In the genomic region with DNA sequence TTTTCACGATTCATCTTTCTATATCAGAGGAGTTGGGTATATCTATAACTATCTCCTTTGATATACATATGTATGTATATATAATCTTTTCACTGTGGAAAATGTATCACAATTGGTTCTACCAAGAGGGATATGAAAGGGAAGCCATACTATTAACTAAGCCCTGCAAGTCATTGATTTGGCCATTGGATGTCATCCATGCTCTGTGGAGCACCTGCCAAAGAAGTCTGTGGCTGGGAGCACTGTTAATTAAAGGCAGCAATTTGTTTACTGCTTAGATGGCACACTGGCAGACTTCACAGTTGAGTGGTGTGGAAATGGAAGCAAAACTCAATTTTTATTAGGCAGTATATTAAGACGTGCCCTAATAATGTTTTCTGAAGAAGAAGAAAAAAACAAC, we compare ENCODE assay signal across 23 mouse cellular contexts.
DNase-seq lines count a peak whose midpoint lies in the region; ATAC-seq and TF ChIP-seq lines count a peak whose summit lies in the region.
"Had no signal": no experiment of that assay in that cellular context is flagged by ENCODE, and none has a peak within 500 bp of the region (broad histone marks: within the 10 kb centered on the region; RNA-seq: fewer than 3 reads in every experiment).

No protein-coding gene starts in this region.

- H3K9me3 ChIP-seq in liver, embryonic 12.5 days (replicated peaks): no peaks in the 10 kb centered on the region
- H3K9me3 ChIP-seq in embryonic facial prominence, embryonic 10.5 days: no peaks in the 10 kb centered on the region
- H3K9me3 ChIP-seq: embryonic facial prominence, embryonic 12.5 days; forebrain, embryonic 12.5 days; heart, embryonic 10.5 days; hindbrain, embryonic 12.5 days had no signal

- TF ChIP-seq CTCF in kidney, adult 2 months (conservative IDR thresholded peaks at IDR 0.05; ENCODE audit: insufficient read depth, insufficient read length, low read depth, low read length): peak; percentile 34; the same call in 1 of the 2 replicates
- peak; percentile 37 for TF ChIP-seq CTCF in liver, adult 2 months (IDR thresholded peaks at IDR 0.05; ENCODE audit: low read depth, low read length)

- 78% methylated on average over 2 of the region's 2 CpGs for WGBS in kidney, adult 2 months
- 87% methylated on average over 2 of the region's 2 CpGs for WGBS in liver, adult 2 months
- WGBS in liver, embryonic 12.5 days (ENCODE audit: insufficient replicate concordance): 70% methylated on average over 2 of the region's 2 CpGs
- WGBS in embryonic facial prominence, embryonic 10.5 days: 88% methylated on average over 2 of the region's 2 CpGs

- peak; percentile 15 to 31 for DNase-seq in cerebellum, postnatal 25 days
- no peak for DNase-seq in cerebellum, adult 9-10 months
- peak; percentile 4 for DNase-seq in kidney, adult 2 months
- DNase-seq in kidney, postnatal 14 days: no peak
- peak; percentile 24 for DNase-seq in liver, adult 2 months (ENCODE audit: extremely low read depth, low read depth, low spot score)
- peak; percentile 4 for DNase-seq in brain, adult 2 months (ENCODE audit: low read depth, low spot score)
- DNase-seq in embryonic facial prominence, embryonic 10.5 days (ENCODE audit: low spot score): no peak
- DNase-seq: adrenal gland, adult 2 months; adrenal gland, postnatal 25 days; cerebellum, adult 11-12 months; embryo, embryonic 11 days; gastrocnemius, postnatal 10 days; heart, adult 18-20 months; heart, postnatal 10 days; heart, postnatal 4 days had no signal

- H3K4me1 ChIP-seq in kidney, adult 2 months (ENCODE audit: control insufficient read depth, insufficient read depth, low read length): no peaks in the 10 kb centered on the region
- no peaks in the 10 kb centered on the region for H3K4me1 ChIP-seq in liver, adult 2 months (ENCODE audit: control insufficient read depth, insufficient read depth, low read length)
- no peaks in the 10 kb centered on the region for H3K4me1 ChIP-seq in liver, embryonic 12.5 days
- no peaks in the 10 kb centered on the region for H3K4me1 ChIP-seq in embryonic facial prominence, embryonic 10.5 days
- H3K4me1 ChIP-seq: embryonic facial prominence, embryonic 12.5 days; forebrain, embryonic 12.5 days; heart, embryonic 10.5 days; hindbrain, embryonic 12.5 days had no signal

- no peak overlapping the region for H3K9ac ChIP-seq in liver, adult 2 months (ENCODE audit: low read depth, low read length)
- no peak overlapping the region for H3K9ac ChIP-seq in liver, embryonic 12.5 days
- H3K9ac ChIP-seq: embryonic facial prominence, embryonic 12.5 days; forebrain, embryonic 12.5 days; hindbrain, embryonic 12.5 days had no signal

- no peaks in the 10 kb centered on the region for H3K27me3 ChIP-seq in kidney, adult 2 months (replicated peaks; ENCODE audit: control insufficient read depth, insufficient read depth, low read length)
- no peaks in the 10 kb centered on the region for H3K27me3 ChIP-seq in liver, adult 2 months (ENCODE audit: control insufficient read depth, insufficient read depth, low read length)
- no peaks in the 10 kb centered on the region for H3K27me3 ChIP-seq in liver, embryonic 12.5 days (replicated peaks)
- no peaks in the 10 kb centered on the region for H3K27me3 ChIP-seq in embryonic facial prominence, embryonic 10.5 days (replicated peaks; ENCODE audit: low read depth, poor library complexity, severe bottlenecking)
- H3K27me3 ChIP-seq: embryonic facial prominence, embryonic 12.5 days; forebrain, embryonic 12.5 days; hindbrain, embryonic 12.5 days had no signal

- no peak for ATAC-seq in liver, embryonic 12.5 days
- ATAC-seq: hindbrain, embryonic 16.5 days; inflammation-experienced regulatory T-cells, adult 6 months; intestine, postnatal 0 days had no signal

- no peaks in the 10 kb centered on the region for H3K36me3 ChIP-seq in kidney, adult 2 months (ENCODE audit: control insufficient read depth, insufficient read depth, low read length)
- H3K36me3 ChIP-seq in liver, adult 2 months (ENCODE audit: control insufficient read depth, insufficient read depth, low read length): no peaks in the 10 kb centered on the region
- no peaks in the 10 kb centered on the region for H3K36me3 ChIP-seq in liver, embryonic 12.5 days
- H3K36me3 ChIP-seq in embryonic facial prominence, embryonic 10.5 days (replicated peaks): no peaks in the 10 kb centered on the region
- H3K36me3 ChIP-seq: embryonic facial prominence, embryonic 12.5 days; forebrain, embryonic 12.5 days; heart, embryonic 10.5 days; hindbrain, embryonic 12.5 days had no signal

- no peak overlapping the region for H3K27ac ChIP-seq in kidney, adult 2 months (ENCODE audit: insufficient read depth, low read depth, low read length)
- no peak overlapping the region for H3K27ac ChIP-seq in liver, adult 2 months (replicated peaks; ENCODE audit: insufficient read depth, low read depth, low read length)
- H3K27ac ChIP-seq in liver, embryonic 12.5 days: no peak overlapping the region
- no peak overlapping the region for H3K27ac ChIP-seq in embryonic facial prominence, embryonic 10.5 days (replicated peaks)
- H3K27ac ChIP-seq: embryonic facial prominence, embryonic 12.5 days; forebrain, embryonic 12.5 days; heart, embryonic 10.5 days; hindbrain, embryonic 12.5 days had no signal

- no peaks in the 10 kb centered on the region for H3K79me2 ChIP-seq in liver, adult 2 months (ENCODE audit: control insufficient read depth, insufficient read depth, low read length)

- H3K4me2 ChIP-seq in liver, embryonic 12.5 days: no peak overlapping the region
- H3K4me2 ChIP-seq: embryonic facial prominence, embryonic 12.5 days; forebrain, embryonic 12.5 days; hindbrain, embryonic 12.5 days had no signal

- no peak for TF ChIP-seq POLR2A in kidney, adult 2 months (IDR thresholded peaks at IDR 0.05; ENCODE audit: low read depth, low read length)
- TF ChIP-seq POLR2A in liver, adult 2 months (IDR thresholded peaks at IDR 0.05; ENCODE audit: extremely low read depth, insufficient read depth, low read length): no peak

- no peak overlapping the region for H3K4me3 ChIP-seq in kidney, adult 2 months (ENCODE audit: insufficient read depth, low read depth, low read length)
- no peak overlapping the region for H3K4me3 ChIP-seq in liver, adult 2 months (ENCODE audit: insufficient read depth, low read depth, low read length)
- no peak overlapping the region for H3K4me3 ChIP-seq in liver, embryonic 12.5 days
- no peak overlapping the region for H3K4me3 ChIP-seq in embryonic facial prominence, embryonic 10.5 days
- H3K4me3 ChIP-seq: embryonic facial prominence, embryonic 12.5 days; forebrain, embryonic 12.5 days; heart, embryonic 10.5 days; hindbrain, embryonic 12.5 days had no signal

Comparison
In these comparisons a context has a peak if more than half of its experiments do, and no peak if none do; other contexts are left out.
1. DNase-seq: peak in cerebellum, postnatal 25 days (2 of 2), kidney, adult 2 months (single experiment), liver, adult 2 months (single experiment) and brain, adult 2 months (single experiment); none in cerebellum, adult 9-10 months (single experiment), kidney, postnatal 14 days (single experiment) and embryonic facial prominence, embryonic 10.5 days (single experiment).